Mouse (Mus musculus) limb, embryonic 11.5 days (tissue): ENCODE results near the gene Gbp7. TPM values are rescaled to one million over a fixed set of nuclear protein-coding genes. Genes with fewer than 3 reads are reported as not detected.

ENCODE experiments used
- ATAC-seq: fragments of 200-750 bp; cut with Nextera tagmentation; 2 replicates; pipeline ENCODE4 v1.8.0; 2017; ENCODE audit warnings: low read depth; ENCODE audit not compliant: insufficient number of reproducible peaks, low FRiP score, low TSS enrichment
- DNase-seq: peaks from one replicate; pipeline ENCODE4 v3.0.0-alpha.2; 2015; ENCODE audit warnings: low spot score
- H3K27ac ChIP-seq: fragments of 300-500 bp; sonication (generic); replicated peaks from 2 replicates; pipeline ENCODE4 v1.5.1; 2014; ENCODE audit warnings: low read depth, mild to moderate bottlenecking, low read length
- H3K27me3 ChIP-seq: fragments of 300-500 bp; sonication (generic); 2 replicates; pipeline ENCODE4 v1.6.1; 2014; ENCODE audit warnings: mild to moderate bottlenecking, low read length, mixed read lengths; ENCODE audit not compliant: control insufficient read depth, insufficient read depth
- H3K36me3 ChIP-seq: fragments of 300-500 bp; sonication (generic); 2 replicates; pipeline ENCODE4 v1.6.1; 2014; ENCODE audit warnings: mild to moderate bottlenecking, low read length, moderate library complexity, mixed read lengths; ENCODE audit not compliant: control insufficient read depth, insufficient read depth
- H3K4me1 ChIP-seq: fragments of 300-500 bp; sonication (generic); 2 replicates; pipeline ENCODE4 v1.6.1; 2014; ENCODE audit warnings: low read length, mixed read lengths; ENCODE audit not compliant: control insufficient read depth, insufficient read depth
- H3K4me2 ChIP-seq: fragments of 300-500 bp; sonication (generic); 2 replicates; pipeline ENCODE4 v1.6.1; 2014; ENCODE audit warnings: low read depth, mild to moderate bottlenecking, moderate library complexity; ENCODE audit not compliant: severe bottlenecking
- H3K4me3 ChIP-seq: fragments of 300-500 bp; sonication (generic); 2 replicates; pipeline ENCODE4 v1.5.1; 2014; ENCODE audit warnings: low read depth, low read length
- H3K9ac ChIP-seq: fragments of 300-500 bp; sonication (generic); 2 replicates; pipeline ENCODE4 v1.6.1; 2014; ENCODE audit warnings: mild to moderate bottlenecking, low read length
- H3K9me3 ChIP-seq: fragments of 300-500 bp; sonication (generic); 2 replicates; pipeline ENCODE4 v1.6.1; 2016; ENCODE audit warnings: low read length; ENCODE audit not compliant: control insufficient read depth
- WGBS: fragments of 180-500 bp; shearing (Covaris S2); extraction: QIAGEN DNeasy Blood & Tissue Kit; methylation state at CpG from one replicate; pipeline ENCODE4 v1.1.7; 2014; 5-methylcytosine and 5-hydroxymethylcytosine counted together
- polyA plus RNA-seq: library from polyadenylated mRNA; unstranded; fragments of >200 nt; fragmentation: Nextera tagmentation; extraction: Ambion mirVana; gene quantifications from 2 replicates; pipeline ENCODE4 v1.2.1, GENCODE M21; 2014

Gbp7 gene
- 1.9 TPM in 2 replicates for polyA plus RNA-seq

- Histone ChIP-seq H3K27ac (no peak within 1 kb of the TSS), H3K36me3 (no peaks in the 10 kb centered on the region), H3K9me3 (no peaks in the 10 kb centered on the region), H3K9ac (peak within 1 kb of the TSS; percentile 52), H3K4me3 (peak within 1 kb of the TSS; percentile 55), H3K4me2 (peak within 1 kb of the TSS; percentile 94), H3K27me3 (0 out of 2 replicates have a peak, but pooled peaks cover 3% of the 10 kb centered on the region), H3K4me1 (no peaks in the 10 kb centered on the region)
- under 1% methylated on average over 30 of the region's 30 CpGs for whole genome bisulfite sequencing
- DNase-seq (peak; percentile 68), ATAC-seq (peak; percentile 86)
Measured at GRCm38 (mm10) chr3:142530087-142530953, at the start of gene Gbp7. Gbp7 (plus strand) TSS chr3:142530342.

GRCm38 (mm10) chr3:142490465-142490864 is 39.7 kb upstream of the Gbp7 start:
- 58% methylated on average over 1 of the region's 1 CpGs for WGBS
- H3K4me1 ChIP-seq, result no peaks in the 10 kb centered on the region
- H3K9me3 ChIP-seq, result no peaks in the 10 kb centered on the region
- no peak overlapping the region for H3K9ac ChIP-seq
- no peak overlapping the region for H3K4me2 ChIP-seq
- DNase-seq (peak; percentile 71), ATAC-seq (no peak)
- no peaks in the 10 kb centered on the region for H3K36me3 ChIP-seq
- H3K27ac ChIP-seq, result no peak overlapping the region
- no peaks in the 10 kb centered on the region for H3K27me3 ChIP-seq
- H3K4me3 ChIP-seq, result no peak overlapping the region

GRCm38 (mm10) chr3:142493536-142494061 is 36.5 kb upstream of the Gbp7 start, which contains the start of gene Gbp5:
Gbp5 (plus strand) TSS chr3:142493978.
- H3K27me3 ChIP-seq, result no peaks in the 10 kb centered on the region
- ATAC-seq, result no peak
- H3K27ac ChIP-seq, result no peak within 1 kb of the TSS
- no peaks in the 10 kb centered on the region for H3K9me3 ChIP-seq
- H3K4me1 ChIP-seq, result no peaks in the 10 kb centered on the region
- H3K9ac ChIP-seq, result no peak within 1 kb of the TSS
- WGBS, result 77% methylated on average over 6 of the region's 6 CpGs
- H3K4me3 ChIP-seq, result no peak within 1 kb of the TSS
- DNase-seq, result no peak
- H3K4me2 ChIP-seq, result no peak within 1 kb of the TSS
- H3K36me3 ChIP-seq, result no peaks in the 10 kb centered on the region

GRCm38 (mm10) chr3:142495146-142495655 is 34.9 kb upstream of the Gbp7 start:
- H3K9me3 ChIP-seq, result no peaks in the 10 kb centered on the region
- no peaks in the 10 kb centered on the region for H3K36me3 ChIP-seq
- WGBS, result 95% methylated on average over 5 of the region's 5 CpGs
- H3K4me3 ChIP-seq, result no peak overlapping the region
- H3K9ac ChIP-seq, result no peak overlapping the region
- DNase-seq (no peak), ATAC-seq (no peak)
- H3K4me1 ChIP-seq, result no peaks in the 10 kb centered on the region
- H3K27ac ChIP-seq, result no peak overlapping the region
- H3K27me3 ChIP-seq, result no peaks in the 10 kb centered on the region
- no peak overlapping the region for H3K4me2 ChIP-seq

GRCm38 (mm10) chr3:142496113-142497101 is 33.7 kb upstream of the Gbp7 start:
- DNase-seq (no peak), ATAC-seq (no peak)
- no peak overlapping the region for H3K27ac ChIP-seq
- H3K36me3 ChIP-seq, result no peaks in the 10 kb centered on the region
- WGBS, result 65% methylated on average over 14 of the region's 14 CpGs
- H3K4me1 ChIP-seq, result no peaks in the 10 kb centered on the region
- H3K9ac ChIP-seq, result no peak overlapping the region
- H3K4me3 ChIP-seq, result no peak overlapping the region
- no peaks in the 10 kb centered on the region for H3K9me3 ChIP-seq
- no peak overlapping the region for H3K4me2 ChIP-seq
- no peaks in the 10 kb centered on the region for H3K27me3 ChIP-seq

GRCm38 (mm10) chr3:142497123-142497841 is 32.9 kb upstream of the Gbp7 start:
- DNase-seq (no peak), ATAC-seq (no peak)
- Histone ChIP-seq H3K4me2 (no peak overlapping the region), H3K27me3 (no peaks in the 10 kb centered on the region), H3K36me3 (no peaks in the 10 kb centered on the region), H3K9ac (no peak overlapping the region), H3K9me3 (no peaks in the 10 kb centered on the region), H3K4me1 (no peaks in the 10 kb centered on the region), H3K27ac (no peak overlapping the region), H3K4me3 (no peak overlapping the region)
- 63% methylated on average over 15 of the region's 15 CpGs for WGBS

- Histone ChIP-seq H3K9me3 (no peaks in the 10 kb centered on the region), H3K4me3 (no peak overlapping the region), H3K4me1 (no peaks in the 10 kb centered on the region), H3K27ac (no peak overlapping the region), H3K4me2 (no peak overlapping the region), H3K9ac (no peak overlapping the region), H3K36me3 (no peaks in the 10 kb centered on the region), H3K27me3 (no peaks in the 10 kb centered on the region)
- DNase-seq (no peak), ATAC-seq (no peak)
- WGBS, result 93% methylated on average over 5 of the region's 5 CpGs
Measured at GRCm38 (mm10) chr3:142498941-142499340, 31.2 kb upstream of the Gbp7 start.
